Mouse (Mus musculus): ENCODE measurements around the gene Spen. TPM values are rescaled to one million over a fixed set of nuclear protein-coding genes. Genes with fewer than 3 reads are reported as not detected.

Gene Spen
- total and polyA plus RNA-seq, 2 experiments from 2014 or later: 10.7 to 24.7 TPM

DNA sequence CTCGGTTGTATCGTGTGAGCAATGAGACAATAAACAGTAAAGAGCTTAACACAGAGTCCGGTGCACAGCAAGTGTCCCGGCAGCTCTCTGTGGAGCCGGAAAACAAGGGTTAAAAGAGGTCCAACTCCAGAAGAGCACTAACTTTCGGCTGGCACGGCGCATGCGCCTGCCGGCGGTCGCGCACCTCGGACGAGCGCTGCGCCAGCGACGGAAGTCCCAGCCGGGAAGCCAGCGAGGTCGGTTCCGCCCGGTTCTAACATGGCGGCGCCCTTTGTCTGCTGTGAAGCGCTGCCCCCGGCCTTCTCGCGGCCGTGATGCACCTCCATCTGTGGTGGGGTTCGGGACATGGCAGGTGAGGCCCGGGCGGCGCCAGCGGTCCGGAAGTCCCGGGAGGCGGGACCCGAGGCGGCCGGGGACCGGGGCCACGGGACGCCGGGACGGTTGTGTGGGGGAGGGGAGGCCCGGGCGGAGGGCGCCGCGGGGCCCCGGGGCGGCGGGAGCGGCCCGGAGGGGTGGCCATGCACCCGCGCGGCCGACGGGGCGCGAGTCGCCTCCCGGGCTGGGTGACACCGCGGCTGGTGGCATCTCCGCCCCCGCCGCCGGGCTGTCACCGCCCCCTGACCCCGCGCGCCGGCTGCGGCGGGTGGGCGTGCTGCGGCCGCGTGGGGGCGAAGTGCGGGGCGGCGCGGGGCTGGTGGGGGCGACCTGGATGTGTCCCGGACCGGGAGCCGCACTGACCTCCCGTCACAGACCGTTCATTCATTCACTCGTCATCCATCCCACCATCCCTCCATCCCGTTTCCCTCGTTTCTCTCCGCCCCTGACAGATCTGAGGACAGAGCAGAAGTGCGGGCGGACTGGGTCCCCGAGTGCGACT is 93.7 kb downstream of the Spen start, which contains the start of gene Zbtb17:
Gene Zbtb17, plus strand, starts transcription at position 204 of the 877 bp plus-strand sequence.
- H3K27ac ChIP-seq (ENCODE audit: low read depth, low read length): peak within 1 kb of the TSS; percentile 83
- peaks cover 28% of the 10 kb centered on the region for H3K36me3 ChIP-seq (ENCODE audit: insufficient read depth)
- 0 out of 2 replicates have a peak, but pooled peaks have one; percentile 9 for TF ChIP-seq CTCF (IDR thresholded peaks at IDR 0.05; ENCODE audit: low read depth)
- peak within 1 kb of the TSS; percentile 71 for H3K4me2 ChIP-seq (ENCODE audit: low read depth)
- H3K4me3 ChIP-seq (ENCODE audit: low read depth, low read length): peak within 1 kb of the TSS; percentile 97
- 2% methylated on average over 57 of the region's 102 CpGs for WGBS
- H3K9me3 ChIP-seq (ENCODE audit: low read length): no peaks in the 10 kb centered on the region
- peaks cover 12% of the 10 kb centered on the region for H3K4me1 ChIP-seq (ENCODE audit: insufficient read depth)
- peak; percentile 95 for DNase-seq
- no peaks in the 10 kb centered on the region for H3K27me3 ChIP-seq (ENCODE audit: insufficient read depth, low read length)
- H3K9ac ChIP-seq: peak within 1 kb of the TSS; percentile 95
- peak; percentile 97 for ATAC-seq

DNA sequence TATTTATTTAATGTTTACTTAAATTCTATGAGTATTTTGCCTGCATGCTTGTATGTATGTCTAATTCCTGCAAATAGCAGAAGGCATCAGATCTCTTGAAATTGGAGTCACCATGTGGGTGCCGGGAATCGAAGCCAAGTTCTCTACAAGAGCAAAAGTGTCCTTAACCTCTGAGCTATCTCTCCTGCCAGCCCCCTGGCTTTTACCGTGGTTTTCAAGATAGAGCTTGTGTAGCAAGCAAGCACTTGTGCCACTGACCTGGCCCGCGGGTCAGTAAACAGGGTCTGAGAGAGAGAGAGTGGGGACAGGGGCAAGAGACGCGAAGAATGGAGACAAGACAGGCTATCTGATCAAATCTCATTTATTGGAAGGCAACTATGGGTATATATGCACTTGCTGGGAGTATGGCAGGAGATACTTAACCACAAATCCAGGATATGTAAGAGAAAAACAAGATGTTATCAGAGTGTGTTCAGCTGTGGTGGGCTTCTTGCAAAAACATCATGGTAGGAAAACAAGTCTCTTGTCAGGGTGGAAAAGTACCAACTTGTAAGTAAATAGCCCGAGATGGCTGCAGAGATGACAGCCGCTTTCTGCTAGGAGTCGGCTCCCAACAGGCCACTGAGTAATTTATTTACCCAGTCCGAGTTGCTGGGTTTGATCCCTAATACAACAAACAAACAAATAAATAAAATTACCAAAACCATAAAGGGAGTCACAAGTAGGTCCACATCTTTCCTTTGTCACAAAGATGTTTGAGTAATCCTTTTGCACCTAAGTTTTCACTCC is 94.6 kb downstream of the Spen start:
- H3K36me3 ChIP-seq (ENCODE audit: insufficient read depth): peaks cover 20% of the 10 kb centered on the region
- H3K9ac ChIP-seq: 0 out of 2 replicates have a peak overlapping the region, but pooled peaks have one; percentile 95
- WGBS: 55% methylated on average over 11 of the region's 11 CpGs
- DNase-seq (no peak), ATAC-seq (no peak)
- TF ChIP-seq CTCF (IDR thresholded peaks at IDR 0.05; ENCODE audit: low read depth): no peak
- peaks cover 12% of the 10 kb centered on the region for H3K4me1 ChIP-seq (ENCODE audit: insufficient read depth)
- no peaks in the 10 kb centered on the region for H3K27me3 ChIP-seq (ENCODE audit: insufficient read depth, low read length)
- no peaks in the 10 kb centered on the region for H3K9me3 ChIP-seq (ENCODE audit: low read length)
- peak overlapping the region; percentile 97 for H3K4me3 ChIP-seq (ENCODE audit: low read depth, low read length)
- peak overlapping the region; percentile 71 for H3K4me2 ChIP-seq (ENCODE audit: low read depth)
- H3K27ac ChIP-seq (ENCODE audit: low read depth, low read length): no peak overlapping the region

DNA sequence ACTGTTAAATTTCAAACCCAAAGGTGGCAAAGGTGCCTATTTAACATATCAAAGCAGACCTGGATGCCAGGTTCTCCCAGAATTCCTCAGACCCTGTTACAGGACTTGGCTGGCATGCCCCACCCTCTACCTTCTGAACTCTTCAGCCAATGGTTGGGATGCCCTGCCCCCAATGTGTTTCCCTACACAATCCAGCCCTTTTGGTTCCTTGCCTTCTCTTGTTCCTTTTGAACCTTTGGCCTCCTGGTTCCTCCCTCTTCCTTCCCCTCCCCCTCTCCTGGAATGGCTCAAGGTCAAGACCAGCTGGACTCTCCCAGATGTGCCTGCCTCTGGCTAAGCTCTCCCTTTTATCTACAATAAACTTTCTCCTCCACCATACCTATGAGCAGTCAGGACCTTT is 97.5 kb downstream of the Spen start:
- TF ChIP-seq CTCF (IDR thresholded peaks at IDR 0.05; ENCODE audit: low read depth): no peak
- Histone ChIP-seq H3K9me3 (ENCODE audit: low read length) (no peaks in the 10 kb centered on the region), H3K27ac (ENCODE audit: low read depth, low read length) (no peak overlapping the region), H3K4me2 (ENCODE audit: low read depth) (no peak overlapping the region), H3K27me3 (ENCODE audit: insufficient read depth, low read length) (no peaks in the 10 kb centered on the region), H3K36me3 (ENCODE audit: insufficient read depth) (no peaks in the 10 kb centered on the region), H3K4me3 (ENCODE audit: low read depth, low read length) (no peak overlapping the region), H3K9ac (no peak overlapping the region), H3K4me1 (ENCODE audit: insufficient read depth) (peaks cover 10% of the 10 kb centered on the region)
- DNase-seq (no peak), ATAC-seq (no peak)

DNA sequence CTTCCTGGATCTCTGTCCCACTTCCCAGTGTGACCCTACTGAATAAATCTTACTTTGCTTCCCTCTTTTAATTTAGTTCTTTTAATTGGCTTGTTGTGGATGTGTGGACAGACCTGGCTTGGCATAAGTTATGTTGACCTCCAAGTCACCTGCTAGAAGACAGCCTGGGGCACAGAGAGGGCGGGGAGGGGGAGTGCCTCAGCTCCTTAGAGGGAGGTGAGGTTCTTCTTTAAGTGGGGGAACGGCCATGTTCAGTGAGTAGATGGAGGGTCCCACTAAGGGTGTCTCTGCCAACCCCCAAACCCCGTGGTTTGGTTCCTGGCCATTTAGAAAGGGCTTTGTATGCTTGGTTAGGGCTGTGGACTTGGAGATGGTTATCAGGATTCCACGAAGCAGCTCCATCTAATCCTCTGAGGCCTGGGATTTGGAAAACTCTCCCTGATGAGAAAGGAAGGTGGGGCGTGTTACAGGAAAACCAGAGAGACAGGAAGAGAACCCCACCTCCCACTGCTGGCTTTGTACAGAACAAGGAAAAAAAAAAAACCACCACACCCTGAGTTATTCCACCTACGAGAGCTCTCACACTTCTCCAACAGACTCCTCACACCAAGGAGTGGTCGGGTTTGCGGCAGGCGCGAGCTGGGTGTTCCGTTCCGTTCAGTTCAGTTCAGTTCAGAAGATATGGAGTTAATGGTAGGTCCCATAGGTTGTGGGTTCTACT is 99.2 kb downstream of the Spen start:
- Histone ChIP-seq H3K9me3 (ENCODE audit: low read length) (no peaks in the 10 kb centered on the region), H3K27me3 (ENCODE audit: insufficient read depth, low read length) (no peaks in the 10 kb centered on the region), H3K4me3 (ENCODE audit: low read depth, low read length) (no peak overlapping the region), H3K4me1 (ENCODE audit: insufficient read depth) (0 out of 2 replicates have a peak, but pooled peaks cover 2% of the 10 kb centered on the region), H3K36me3 (ENCODE audit: insufficient read depth) (no peaks in the 10 kb centered on the region), H3K27ac (ENCODE audit: low read depth, low read length) (no peak overlapping the region), H3K9ac (no peak overlapping the region), H3K4me2 (ENCODE audit: low read depth) (no peak overlapping the region)
- 85% methylated on average over 12 of the region's 12 CpGs for WGBS
- no peak for ATAC-seq
- TF ChIP-seq CTCF (IDR thresholded peaks at IDR 0.05; ENCODE audit: low read depth): no peak
- no peak for DNase-seq

- no peak for ATAC-seq
- Histone ChIP-seq H3K27ac (ENCODE audit: low read depth, low read length) (no peak within 1 kb of the TSS), H3K27me3 (ENCODE audit: insufficient read depth, low read length) (no peaks in the 10 kb centered on the region), H3K9ac (no peak within 1 kb of the TSS), H3K4me3 (ENCODE audit: low read depth, low read length) (no peak within 1 kb of the TSS), H3K9me3 (ENCODE audit: low read length) (no peaks in the 10 kb centered on the region), H3K4me1 (ENCODE audit: insufficient read depth) (no peaks in the 10 kb centered on the region), H3K36me3 (ENCODE audit: insufficient read depth) (no peaks in the 10 kb centered on the region), H3K4me2 (ENCODE audit: low read depth) (no peak within 1 kb of the TSS)
- 88% methylated on average over 1 of the region's 1 CpGs for WGBS
- DNase-seq: no peak
- TF ChIP-seq CTCF (IDR thresholded peaks at IDR 0.05; ENCODE audit: low read depth): no peak
Observed at GRCm38 (mm10) chr4:141435974-141436373, 102.4 kb downstream of the Spen start, which contains the start of gene Srarp. Gene Srarp, minus strand, starts transcription at chr4:141436105.

GRCm38 (mm10) chr4:141433191-141433590 is 105.2 kb downstream of the Spen start:
- H3K9ac ChIP-seq: no peak overlapping the region
- ATAC-seq (no peak), DNase-seq (no peak)
- no peak for TF ChIP-seq CTCF (IDR thresholded peaks at IDR 0.05; ENCODE audit: low read depth)
- H3K4me3 ChIP-seq (ENCODE audit: low read depth, low read length): no peak overlapping the region
- H3K4me1 ChIP-seq (ENCODE audit: insufficient read depth): no peaks in the 10 kb centered on the region
- no peaks in the 10 kb centered on the region for H3K27me3 ChIP-seq (ENCODE audit: insufficient read depth, low read length)
- no peaks in the 10 kb centered on the region for H3K36me3 ChIP-seq (ENCODE audit: insufficient read depth)
- H3K4me2 ChIP-seq (ENCODE audit: low read depth): no peak overlapping the region
- no peak overlapping the region for H3K27ac ChIP-seq (ENCODE audit: low read depth, low read length)
- 80% methylated on average over 18 of the region's 18 CpGs for WGBS
- H3K9me3 ChIP-seq (ENCODE audit: low read length): no peaks in the 10 kb centered on the region
